Mouse (Mus musculus): ENCODE measurements around the gene Sugp2.

- TF ChIP-seq CTCF (IDR thresholded peaks at IDR 0.05; ENCODE audit: low read depth, low read length) (no peak), POLR2A (IDR thresholded peaks at IDR 0.05; ENCODE audit: borderline replicate concordance, low read depth, low read length) (no peak)
Observed at GRCm38 (mm10) chr8:70246622-70247021, 12.6 kb downstream of the Sugp2 start.
